Comparison of ENCODE assay signal across 8 mouse cellular contexts in genomic region chr4:152178344-152178864, GRCm38 (mm10). TPM values are rescaled to one million over a fixed set of nuclear protein-coding genes. Genes with fewer than 3 reads are reported as not detected.
DNase-seq lines count a peak whose midpoint lies in the region; ATAC-seq and TF ChIP-seq lines count a peak whose summit lies in the region.

No protein-coding gene starts in this region.

- TF ChIP-seq POLR2A in kidney, adult 2 months (IDR thresholded peaks at IDR 0.05; ENCODE audit: low read depth, low read length) = no peak
- no peak for TF ChIP-seq POLR2A in olfactory bulb, adult 2 months (IDR thresholded peaks at IDR 0.05; ENCODE audit: insufficient read depth, low read depth, low read length)

- intact Hi-C loops in gastrocnemius, postnatal 14 days (cut with DNase I; ENCODE audit: low total_unique reads) = no loop called here

- peak overlapping the region; percentile 44 for H3K9ac ChIP-seq in liver, embryonic 14.5 days (replicated peaks)

- H3K4me1 ChIP-seq in kidney, adult 2 months (ENCODE audit: control insufficient read depth, insufficient read depth, low read length) = no peaks in the 10 kb centered on the region; the same call in 1 of the 2 replicates
- peaks cover 12% of the 10 kb centered on the region in 2 experiments for H3K4me1 ChIP-seq in liver, embryonic 14.5 days (replicated peaks; ENCODE audit: control insufficient read depth in 2 of 2, insufficient read depth in 2 of 2, low read length in 1 of 2)
- H3K4me1 ChIP-seq in olfactory bulb, adult 2 months (ENCODE audit: control insufficient read depth, insufficient read depth, low read length) = peaks cover 21% of the 10 kb centered on the region

- peak; percentile 4; the same call in 1 of the 2 replicates for ATAC-seq in common myeloid progenitor, adult 5-6 weeks (replicated peaks; ENCODE audit: low read depth, poor library complexity, severe bottlenecking)
- ATAC-seq in liver, embryonic 14.5 days (ENCODE audit: insufficient read depth) = peak; percentile 34

- no peak for TF ChIP-seq EP300 in liver, embryonic 14.5 days (IDR thresholded peaks at IDR 0.05; ENCODE audit: low read depth)

- 2% methylated on average over 35 of the region's 35 CpGs for WGBS in kidney, adult 2 months
- WGBS in liver, embryonic 14.5 days (ENCODE audit: insufficient replicate concordance) = under 1% methylated on average over 35 of the region's 35 CpGs
- under 1% methylated on average over 35 of the region's 35 CpGs for WGBS in olfactory bulb, adult 2 months

- no peak overlapping the region for H3K27ac ChIP-seq in kidney, adult 2 months (ENCODE audit: insufficient read depth, low read depth, low read length)
- no peak overlapping the region for H3K27ac ChIP-seq in liver, embryonic 14.5 days
- peak overlapping the region; percentile 33 for H3K27ac ChIP-seq in olfactory bulb, adult 2 months (ENCODE audit: insufficient read depth, low read depth, low read length)

- no peaks in the 10 kb centered on the region for H3K9me3 ChIP-seq in liver, embryonic 14.5 days (ENCODE audit: control insufficient read depth, low read length)

- DNase-seq in 416B (ENCODE audit: low read depth) = peak; percentile 54
- peak; percentile 74 for DNase-seq in Muller cell, postnatal 12 days (ENCODE audit: inconsistent ontology term)
- peak; percentile 35 for DNase-seq in gastrocnemius, postnatal 14 days
- peak; percentile 48 for DNase-seq in kidney, adult 2 months
- DNase-seq in liver, embryonic 14.5 days (ENCODE audit: low read depth in 3 of 3, low spot score in 3 of 3) = no peak
- DNase-seq in thymus, postnatal 25 days = no peak

- H3K36me3 ChIP-seq in kidney, adult 2 months (ENCODE audit: control insufficient read depth, insufficient read depth, low read length) = no peaks in the 10 kb centered on the region
- no peaks in the 10 kb centered on the region for H3K36me3 ChIP-seq in liver, embryonic 14.5 days (replicated peaks; ENCODE audit: control insufficient read depth, insufficient read depth, low read depth)

- H3K4me3 ChIP-seq in kidney, adult 2 months (ENCODE audit: insufficient read depth, low read depth, low read length) = peak overlapping the region; percentile 71
- peak overlapping the region; percentile 59 to 75 for H3K4me3 ChIP-seq in liver, embryonic 14.5 days (ENCODE audit: insufficient read depth in 1 of 2, low read depth in 2 of 2, low read length in 2 of 2)
- peak overlapping the region; percentile 94 for H3K4me3 ChIP-seq in olfactory bulb, adult 2 months (ENCODE audit: insufficient read depth, low read depth, low read length)

- TF ChIP-seq CTCF in kidney, adult 2 months (conservative IDR thresholded peaks at IDR 0.05; ENCODE audit: insufficient read depth, insufficient read length, low read depth, low read length) = no peak
- TF ChIP-seq CTCF in liver, embryonic 14.5 days (IDR thresholded peaks at IDR 0.05; ENCODE audit: low read depth) = no peak
- no peak for TF ChIP-seq CTCF in olfactory bulb, adult 2 months (IDR thresholded peaks at IDR 0.05; ENCODE audit: insufficient read depth, low read depth, low read length)

- H3K27me3 ChIP-seq in kidney, adult 2 months (replicated peaks; ENCODE audit: control insufficient read depth, insufficient read depth, low read length) = no peaks in the 10 kb centered on the region
- peaks cover 7% of the 10 kb centered on the region; the same call in 1 of the 2 replicates for H3K27me3 ChIP-seq in liver, embryonic 14.5 days (ENCODE audit: control insufficient read depth, insufficient read depth, low read length)

- H3K4me2 ChIP-seq in liver, embryonic 14.5 days (ENCODE audit: low read depth) = peak overlapping the region; percentile 89

RNA-seq across cellular contexts. Expression of gene Acot7, which starts 0.5 kb away (rescaled TPM):
- 58.2 and 59.6 TPM in 2 replicates for total RNA-seq in common myeloid progenitor, adult 5-6 weeks (2017)
- total RNA-seq in gastrocnemius, postnatal 14 days (2021) = 10 to 100 TPM; 12.5 to 13.2 TPM
- 80.2 and 90.1 TPM in 2 replicates for polyA plus RNA-seq in kidney, adult 2 months (2012; rRNA removed)
- 10.8 and 12.5 TPM in 2 replicates for polyA plus RNA-seq in liver, embryonic 14.5 days (2012; rRNA removed)
- polyA plus RNA-seq in liver, embryonic 14.5 days (2014; fragmentation: Nextera tagmentation; extraction: Ambion mirVana) = 12.2 and 13.0 TPM in 2 replicates
- polyA plus RNA-seq in olfactory bulb, adult 2 months (2012; ENCODE audit: insufficient read depth, insufficient read length, low replicate concordance, missing spikeins) = not detected in 2 replicates

RNA-seq across cellular contexts. Expression of gene Hes2, which starts 19.7 kb away (rescaled TPM):
- total RNA-seq in common myeloid progenitor, adult 5-6 weeks (2017) = not detected in 2 replicates
- not detected for total RNA-seq in gastrocnemius, postnatal 14 days (2021)
- 0.81 and 1.0 TPM in 2 replicates for polyA plus RNA-seq in kidney, adult 2 months (2012; rRNA removed)
- polyA plus RNA-seq in liver, embryonic 14.5 days (2012; rRNA removed) = 0.01 and 0.02 TPM in 2 replicates
- polyA plus RNA-seq in liver, embryonic 14.5 days (2014; fragmentation: Nextera tagmentation; extraction: Ambion mirVana) = 0.05 TPM in 1 of 2 replicates, not detected in the other
- polyA plus RNA-seq in olfactory bulb, adult 2 months (2012; ENCODE audit: insufficient read depth, insufficient read length, low replicate concordance, missing spikeins) = not detected in 2 replicates

RNA-seq across cellular contexts. Expression of gene Espn, which starts 26.2 kb away (rescaled TPM):
- 1.3 and 1.8 TPM in 2 replicates for total RNA-seq in common myeloid progenitor, adult 5-6 weeks (2017)
- under 1 TPM; 0.58 to 0.90 TPM for total RNA-seq in gastrocnemius, postnatal 14 days (2021)
- polyA plus RNA-seq in kidney, adult 2 months (2012; rRNA removed) = 48.3 and 57.5 TPM in 2 replicates
- 1.2 and 1.5 TPM in 2 replicates for polyA plus RNA-seq in liver, embryonic 14.5 days (2012; rRNA removed)
- 1.2 and 1.9 TPM in 2 replicates for polyA plus RNA-seq in liver, embryonic 14.5 days (2014; fragmentation: Nextera tagmentation; extraction: Ambion mirVana)
- not detected in 2 replicates for polyA plus RNA-seq in olfactory bulb, adult 2 months (2012; ENCODE audit: insufficient read depth, insufficient read length, low replicate concordance, missing spikeins)

Comparison
In these comparisons a context has a peak if more than half of its experiments do, and no peak if none do; other contexts are left out.
1. DNase-seq: peak in 416B (single experiment), Muller cell, postnatal 12 days (single experiment), gastrocnemius, postnatal 14 days (single experiment) and kidney, adult 2 months (single experiment); none in liver, embryonic 14.5 days (0 of 3) and thymus, postnatal 25 days (single experiment).
2. RNA of gene Acot7, which starts 0.5 kb away (polyA plus RNA-seq): 80.2 to 90.1 TPM in kidney, adult 2 months and 10.8 to 13.0 TPM in liver, embryonic 14.5 days; not detected in olfactory bulb, adult 2 months; every median in the first group is over 10 times any median in the second.
3. RNA of gene Espn, which starts 26.2 kb away (polyA plus RNA-seq): 48.3 to 57.5 TPM in kidney, adult 2 months; 1.2 to 1.9 TPM in liver, embryonic 14.5 days and not detected in olfactory bulb, adult 2 months; every median in the first group is over 10 times any median in the second.
4. Peak in every context shown above with its lines, with median percentiles within 50 percentile points of each other: H3K4me3 ChIP-seq.